Mouse (Mus musculus) myocyte (in vitro differentiated cells): ENCODE measurements around the gene Axin2. TPM values are rescaled to one million over a fixed set of nuclear protein-coding genes. Genes with fewer than 3 reads are reported as not detected.
A peak's percentile ranks its signal among the peaks of the same experiment; 100 is the strongest.

Experiments
- H3K27me3 ChIP-seq: one replicate; pipeline ENCODE4 v1.6.1; 2011; ENCODE audit not compliant: control insufficient read depth, insufficient read depth, insufficient read length
- H3K36me3 ChIP-seq: one replicate; pipeline ENCODE4 v1.6.1; 2011; ENCODE audit not compliant: control insufficient read depth, insufficient read depth
- H3K4me2 ChIP-seq: one replicate; pipeline ENCODE4 v1.6.1; 2011; ENCODE audit warnings: low read depth, control low read depth
- H3K4me3 ChIP-seq: one replicate; pipeline ENCODE4 v1.5.1; 2011; ENCODE audit warnings: mild to moderate bottlenecking, control low read depth, moderate library complexity
- H3K79me2 ChIP-seq: one replicate; pipeline ENCODE4 v1.6.1; 2011; ENCODE audit not compliant: control insufficient read depth, insufficient read depth
- H3ac ChIP-seq: one replicate; pipeline ENCODE4 v1.6.1; 2011; ENCODE audit not compliant: control insufficient read depth, insufficient read length
- CEBPB ChIP-seq: IDR thresholded peaks from 2 replicates; pipeline ENCODE4 v1.6.1; 2011; ENCODE audit warnings: mild to moderate bottlenecking, moderate library complexity; ENCODE audit not compliant: poor library complexity, insufficient read depth, severe bottlenecking
- E2F4 ChIP-seq: IDR thresholded peaks from one replicate; pipeline ENCODE4 v1.6.1; 2011; ENCODE audit warnings: mild to moderate bottlenecking, control low read depth, moderate library complexity; ENCODE audit not compliant: insufficient read depth
- MAX ChIP-seq: IDR thresholded peaks from one replicate; pipeline ENCODE4 v1.6.1; 2011; ENCODE audit warnings: low read depth, mild to moderate bottlenecking, control low read depth
- MYOD1 ChIP-seq, 3 experiments: IDR thresholded peaks; one replicate each; pipeline ENCODE4 v1.6.1; 2011; ENCODE audit warnings: control low read depth in 2 of 3, low read depth in 2 of 3, mild to moderate bottlenecking in 2 of 3, moderate library complexity in 1 of 3; ENCODE audit not compliant: insufficient read length in 2 of 3, control insufficient read depth in 1 of 3
- MYOG ChIP-seq, 3 experiments: IDR thresholded peaks; one replicate each; pipeline ENCODE4 v1.6.1; 2011; ENCODE audit warnings: control low read depth in 2 of 3, low read depth in 2 of 3, mild to moderate bottlenecking in 2 of 3; ENCODE audit not compliant: insufficient read length in 2 of 3, control insufficient read depth in 1 of 3, insufficient read depth in 1 of 3
- POLR2A ChIP-seq: IDR thresholded peaks from one replicate; pipeline ENCODE4 v1.6.1; 2011; ENCODE audit warnings: low read depth, mild to moderate bottlenecking, control low read depth, moderate library complexity; ENCODE audit not compliant: insufficient read length
- POLR2AphosphoS2 ChIP-seq: IDR thresholded peaks from one replicate; pipeline ENCODE4 v1.6.1; 2011; ENCODE audit warnings: low read depth, control low read depth; ENCODE audit not compliant: insufficient read length
- REST ChIP-seq: IDR thresholded peaks from one replicate; pipeline ENCODE4 v1.6.1; 2011; ENCODE audit warnings: mild to moderate bottlenecking, control low read depth, moderate library complexity; ENCODE audit not compliant: insufficient read depth, insufficient read length
- SRF ChIP-seq: IDR thresholded peaks from one replicate; pipeline ENCODE4 v1.6.1; 2011; ENCODE audit warnings: low read depth; ENCODE audit not compliant: control insufficient read depth, insufficient read length
- TCF12 ChIP-seq: IDR thresholded peaks from one replicate; pipeline ENCODE4 v1.6.1; 2011; ENCODE audit warnings: mild to moderate bottlenecking, control low read depth; ENCODE audit not compliant: poor library complexity, insufficient read depth, severe bottlenecking
- TCF3 ChIP-seq: IDR thresholded peaks from one replicate; pipeline ENCODE4 v1.6.1; 2011; ENCODE audit warnings: low read depth, control low read depth; ENCODE audit not compliant: insufficient read length
- USF1 ChIP-seq: IDR thresholded peaks from one replicate; pipeline ENCODE4 v1.6.1; 2011; ENCODE audit warnings: low read depth, mild to moderate bottlenecking, control low read depth, moderate library complexity
- polyA plus RNA-seq: library from polyadenylated mRNA; unstranded; fragments of >200 nt; fragmentation: generic; extraction: Trizol; gene quantifications from one replicate; pipeline ENCODE4 v1.2.1, GENCODE M21; 2012; ENCODE audit warnings: missing spikeins

The Axin2 gene
- polyA plus RNA-seq, 1 experiment: 1.7 TPM

DNA sequence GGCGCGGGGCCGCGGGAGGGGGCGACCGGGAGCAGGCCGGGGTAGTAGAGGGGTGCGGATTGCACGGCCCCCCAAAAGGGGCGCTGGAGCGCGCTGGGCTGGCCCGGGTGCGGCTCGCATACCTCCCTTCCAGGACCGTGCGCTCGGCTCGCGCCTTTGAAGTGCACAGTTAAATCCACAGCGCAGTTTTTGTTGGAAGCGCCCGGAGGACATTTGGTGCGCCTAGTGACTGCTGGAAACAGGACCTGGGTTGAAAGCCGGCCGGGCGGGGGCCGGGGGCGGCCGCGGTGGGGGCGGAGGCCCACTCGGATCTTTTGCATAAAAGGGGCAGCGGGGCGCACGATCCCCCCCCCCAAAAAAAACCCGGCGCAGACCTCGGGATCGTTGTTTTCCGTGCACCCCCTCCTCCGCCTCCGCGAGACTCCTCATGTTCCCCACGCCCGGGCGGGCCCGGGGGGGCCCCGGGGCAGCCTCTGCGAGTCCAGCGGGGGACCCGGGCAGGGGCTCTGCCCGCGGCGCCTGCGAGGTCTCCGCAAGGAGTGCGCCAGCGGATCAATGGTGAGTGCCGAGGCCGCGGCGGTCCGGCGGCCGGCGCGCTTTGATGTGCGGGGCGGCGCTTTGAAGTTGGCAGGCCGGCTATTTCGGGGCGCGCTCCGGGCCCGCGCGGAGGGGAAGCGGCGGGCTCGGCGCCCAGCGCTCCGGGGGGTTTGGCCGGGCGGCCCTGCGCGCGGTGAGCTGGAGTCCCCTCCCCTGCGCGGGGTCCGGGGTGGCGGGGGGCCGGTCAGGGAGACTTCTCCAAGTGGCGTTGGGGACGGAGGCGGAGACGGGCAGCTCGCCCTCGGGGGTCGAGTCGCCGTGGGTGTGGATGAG is 722 bp downstream of the Axin2 start:
- peak overlapping the region; percentile 23 for H3K4me3 ChIP-seq
- no peaks in the 10 kb centered on the region for H3K27me3 ChIP-seq
- H3K79me2 ChIP-seq: no peaks in the 10 kb centered on the region
- peak overlapping the region; percentile 56 for H3K4me2 ChIP-seq
- no peaks in the 10 kb centered on the region for H3K36me3 ChIP-seq
- TF ChIP-seq CEBPB (no peak), MAX (no peak), POLR2A (no peak), TCF12 (no peak), TCF3 (no peak), E2F4 (no peak), MYOD1 (IDR thresholded peaks at IDR 0.05; ENCODE audit: control insufficient read depth in 1 of 3, insufficient read length in 2 of 3, low read depth in 2 of 3) (no peak), SRF (no peak), MYOG (IDR thresholded peaks at IDR 0.05; ENCODE audit: control insufficient read depth in 1 of 3, insufficient read depth in 1 of 3, insufficient read length in 2 of 3, low read depth in 2 of 3) (no peak), POLR2AphosphoS2 (no peak), USF1 (no peak), REST (no peak)
- H3ac ChIP-seq: peak overlapping the region; percentile 4

DNA sequence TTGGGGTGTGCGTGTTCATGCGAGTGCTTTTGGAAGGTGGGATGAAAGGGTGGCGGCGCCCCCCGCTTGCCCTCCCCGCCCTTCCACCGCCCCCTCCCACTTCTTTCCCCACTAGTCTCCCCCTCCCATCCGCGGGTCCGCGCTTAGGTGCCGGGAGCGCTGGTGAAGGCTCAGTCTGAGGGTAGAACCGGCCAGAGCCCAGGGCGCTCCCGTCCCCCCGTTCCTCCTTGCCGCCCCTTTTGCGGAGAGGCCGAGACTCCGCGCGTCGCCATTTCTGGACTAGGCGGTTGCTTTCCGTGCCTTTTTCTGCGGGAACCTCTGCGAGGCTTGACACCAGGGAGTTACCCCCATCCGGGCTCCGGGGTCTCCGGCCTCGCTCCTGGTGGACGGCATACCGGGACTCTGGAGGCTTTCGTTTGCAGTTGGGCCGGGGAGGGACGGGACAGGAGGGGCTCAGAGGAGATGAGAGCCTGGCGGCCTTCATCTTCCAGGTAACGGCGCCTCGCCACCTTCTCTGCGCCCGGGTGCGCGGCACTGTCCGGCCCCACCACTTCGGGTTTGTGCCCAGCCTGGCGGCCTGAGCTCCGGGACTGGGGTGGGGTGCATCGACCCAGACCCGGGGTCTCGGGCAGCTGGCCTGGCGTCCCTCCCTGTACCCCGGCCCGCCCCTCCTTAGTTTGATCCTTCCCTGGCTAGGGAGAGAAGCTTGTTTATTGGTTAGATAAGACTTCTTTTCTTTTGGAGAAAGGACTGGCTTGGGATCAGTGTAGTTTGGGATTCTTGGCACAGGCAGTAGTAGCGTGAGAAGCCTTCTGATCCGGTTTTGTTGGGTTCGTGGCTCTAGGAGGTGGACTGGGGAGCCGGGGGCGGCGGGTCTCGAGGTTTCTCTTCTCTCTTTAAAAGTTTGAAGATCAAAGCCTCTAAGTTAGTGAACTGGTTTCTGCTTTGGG is 1.6 kb downstream of the Axin2 start:
- no peaks in the 10 kb centered on the region for H3K79me2 ChIP-seq
- H3ac ChIP-seq: peak overlapping the region; percentile 4
- no peaks in the 10 kb centered on the region for H3K36me3 ChIP-seq
- H3K4me3 ChIP-seq: peak overlapping the region; percentile 23
- TF ChIP-seq USF1 (no peak), TCF3 (no peak), SRF (no peak), TCF12 (no peak), POLR2A (no peak), POLR2AphosphoS2 (no peak), REST (no peak), MAX (no peak), E2F4 (no peak), MYOG (IDR thresholded peaks at IDR 0.05; ENCODE audit: control insufficient read depth in 1 of 3, insufficient read depth in 1 of 3, insufficient read length in 2 of 3, low read depth in 2 of 3) (no peak), MYOD1 (IDR thresholded peaks at IDR 0.05; ENCODE audit: control insufficient read depth in 1 of 3, insufficient read length in 2 of 3, low read depth in 2 of 3) (no peak)
- no peaks in the 10 kb centered on the region for H3K27me3 ChIP-seq
- H3K4me2 ChIP-seq: peak overlapping the region; percentile 60

DNA sequence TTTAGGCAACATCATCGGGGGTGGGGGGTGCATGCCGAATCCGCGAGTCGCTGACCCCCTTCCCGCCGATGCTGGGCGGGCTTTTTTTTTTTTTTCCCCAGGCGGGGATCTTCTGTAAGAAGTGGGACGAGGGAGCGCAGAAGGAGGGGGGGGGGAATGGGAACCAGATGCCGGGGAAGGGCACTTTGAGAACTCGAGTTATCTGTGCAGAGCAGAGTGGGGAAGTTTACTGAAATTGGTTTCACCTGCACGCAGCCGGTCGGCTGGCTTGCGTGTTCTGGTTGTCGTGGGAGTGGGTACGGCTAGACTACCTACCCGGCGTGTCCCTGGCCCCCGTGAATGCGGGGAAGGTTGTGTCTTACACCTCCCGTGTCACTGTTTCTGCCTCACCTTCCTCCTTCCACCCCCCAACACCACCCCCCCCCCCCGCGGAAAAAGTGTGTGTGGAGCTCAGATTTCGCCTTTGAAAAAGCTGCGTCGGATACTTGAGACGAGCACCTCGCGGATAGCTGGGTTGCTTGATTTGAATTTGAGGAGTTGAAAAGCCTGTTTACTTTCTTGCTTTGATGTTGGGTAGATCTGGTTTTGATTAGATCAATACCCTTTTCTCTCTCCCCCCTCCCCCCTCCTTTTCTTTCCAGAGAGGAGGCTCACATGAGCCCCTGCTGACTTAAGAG is 2.5 kb downstream of the Axin2 start:
- Histone ChIP-seq H3K79me2 (no peaks in the 10 kb centered on the region), H3K4me2 (peak overlapping the region; percentile 60), H3K4me3 (peak overlapping the region; percentile 23), H3K36me3 (no peaks in the 10 kb centered on the region), H3ac (no peak overlapping the region), H3K27me3 (no peaks in the 10 kb centered on the region)
- TF ChIP-seq POLR2AphosphoS2 (no peak), REST (no peak), E2F4 (no peak), TCF3 (no peak), MAX (no peak)

DNA sequence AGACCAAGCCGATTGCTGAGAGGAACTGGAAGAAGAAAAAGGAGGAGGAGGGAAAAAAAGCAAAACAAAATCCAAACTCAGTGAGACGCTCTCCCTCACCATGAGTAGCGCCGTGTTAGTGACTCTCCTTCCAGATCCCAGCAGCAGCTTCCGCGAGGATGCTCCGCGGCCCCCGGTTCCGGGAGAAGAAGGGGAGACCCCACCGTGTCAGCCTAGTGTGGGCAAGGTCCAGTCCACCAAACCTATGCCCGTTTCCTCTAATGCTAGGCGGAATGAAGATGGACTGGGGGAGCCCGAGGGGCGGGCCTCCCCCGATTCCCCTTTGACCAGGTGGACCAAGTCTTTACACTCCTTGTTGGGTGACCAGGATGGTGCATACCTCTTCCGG is 3.0 kb downstream of the Axin2 start:
- no peak overlapping the region for H3ac ChIP-seq
- TF ChIP-seq E2F4 (no peak), POLR2AphosphoS2 (no peak), POLR2A (no peak), MYOD1 (IDR thresholded peaks at IDR 0.05; ENCODE audit: control insufficient read depth in 1 of 3, insufficient read length in 2 of 3, low read depth in 2 of 3) (no peak), REST (no peak), USF1 (no peak), SRF (no peak), CEBPB (no peak), TCF12 (no peak)
- no peaks in the 10 kb centered on the region for H3K27me3 ChIP-seq
- H3K79me2 ChIP-seq: no peaks in the 10 kb centered on the region
- H3K36me3 ChIP-seq: no peaks in the 10 kb centered on the region
- H3K4me2 ChIP-seq: no peak overlapping the region
- no peak overlapping the region for H3K4me3 ChIP-seq
